Mouse (Mus musculus) gastrocnemius, postnatal 25 days (tissue): ENCODE data around the gene Adamtsl5. TPM values are rescaled to one million over a fixed set of nuclear protein-coding genes. Genes with fewer than 3 reads are reported as not detected.

Experiments
- DNase-seq: peaks from one replicate; pipeline ENCODE4 v3.0.0; 2022
- total RNA-seq, 2 experiments: library from RNA; stranded (reverse); gene quantifications; 1 replicate in 1 of 2; 2 replicates in 1 of 2; pipeline ENCODE4 v1.2.3; 2021

Adamtsl5 gene
- total RNA-seq, 2 experiments from 2014 or later, result 38.8 to 70.8 TPM

DNA sequence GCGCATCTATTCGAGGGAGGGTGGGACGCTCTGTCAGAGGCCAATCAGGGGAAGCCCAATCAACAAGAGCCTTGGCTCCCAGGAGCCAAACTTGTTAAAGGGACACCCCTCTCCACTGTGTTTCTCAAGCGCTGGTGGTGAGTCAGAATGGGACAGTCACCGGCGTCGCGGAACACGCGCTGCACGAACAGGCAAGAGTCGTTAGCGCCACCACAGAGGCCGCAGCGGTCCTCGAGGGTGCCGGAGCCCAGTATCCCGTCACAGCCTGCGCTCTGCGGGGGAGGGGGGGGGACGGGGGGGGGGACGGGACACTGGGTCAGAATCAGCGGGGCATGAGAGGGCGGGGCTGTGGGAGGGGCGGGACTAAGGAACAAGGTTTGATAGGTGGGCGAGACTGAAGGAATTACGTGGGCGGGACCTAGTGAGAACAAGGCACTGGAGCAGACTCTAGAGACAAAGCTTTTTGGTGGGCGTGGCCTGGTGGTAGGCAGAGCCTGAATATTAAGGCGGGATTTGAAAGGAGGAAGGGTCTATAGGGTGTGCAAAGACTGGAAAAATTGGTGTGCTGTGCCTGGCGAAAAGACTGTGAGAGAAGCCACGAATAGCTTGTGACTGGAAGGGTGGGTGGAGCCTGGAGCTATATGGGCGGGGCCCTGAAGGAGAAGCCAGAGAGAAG, 5.3 kb downstream of the Adamtsl5 start:
- DNase-seq, result no peak

DNA sequence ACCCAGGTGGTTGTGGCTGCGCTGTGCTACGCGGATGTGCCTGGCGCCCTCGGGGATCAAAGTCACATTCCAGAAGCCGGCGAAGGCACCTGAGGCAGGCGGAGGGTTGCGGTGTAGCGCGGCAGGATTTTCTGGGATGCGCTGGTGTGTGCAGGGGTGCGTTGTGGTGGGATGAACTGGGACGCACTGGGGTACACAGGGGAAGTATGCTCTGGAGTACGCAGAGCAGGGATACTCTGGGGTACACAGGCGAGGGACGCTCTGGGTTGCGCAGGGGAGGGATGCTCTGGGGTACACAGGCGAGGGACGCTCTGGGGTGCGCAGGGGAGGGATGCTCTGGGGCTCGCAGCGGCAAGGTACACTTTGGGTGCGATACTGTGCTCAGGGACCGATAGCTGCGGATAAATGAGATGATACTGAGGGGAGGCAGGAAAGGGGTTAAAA, 5.9 kb downstream of the Adamtsl5 start:
- no peak for DNase-seq

DNA sequence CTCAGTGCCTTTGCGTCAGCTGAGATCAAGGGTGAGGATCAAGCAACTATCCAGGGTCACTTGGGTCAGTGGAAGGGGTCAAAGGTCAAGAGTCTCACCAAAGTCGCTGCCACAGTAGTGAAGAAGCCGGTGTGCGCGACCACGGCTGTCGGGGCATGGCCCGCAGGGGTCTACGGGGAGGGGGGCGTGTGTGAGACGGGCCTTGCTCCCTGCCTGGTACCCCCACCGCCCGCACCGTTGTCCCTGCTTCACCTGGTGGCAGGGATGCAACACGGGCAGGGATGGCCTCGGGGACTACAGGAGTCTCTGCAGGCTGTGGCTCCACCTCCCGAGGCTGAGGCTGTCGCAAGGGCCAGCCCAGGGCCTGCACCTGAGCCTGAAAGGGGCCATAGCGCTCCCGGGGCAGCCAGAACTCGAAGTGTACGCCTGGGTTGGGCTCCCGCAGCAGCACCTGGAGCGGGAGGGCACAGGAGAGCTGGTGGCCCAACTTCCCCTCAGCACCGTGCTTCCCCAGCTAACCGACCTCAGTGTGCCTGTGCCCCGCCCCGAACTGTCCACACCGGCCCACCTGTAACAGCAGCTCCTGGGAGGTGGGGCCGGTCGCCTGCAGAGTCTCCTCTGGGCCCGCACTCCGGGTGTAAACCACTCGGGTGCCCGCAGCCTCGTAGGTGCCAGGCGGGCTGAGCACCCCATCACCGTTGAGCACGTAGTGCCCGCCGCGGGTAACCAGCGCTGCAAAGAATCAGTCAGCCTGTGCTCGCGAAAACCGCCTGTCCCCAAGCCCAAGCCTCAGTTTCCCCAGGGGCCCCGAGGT, 6.5 kb downstream of the Adamtsl5 start:
- DNase-seq, result no peak

DNA sequence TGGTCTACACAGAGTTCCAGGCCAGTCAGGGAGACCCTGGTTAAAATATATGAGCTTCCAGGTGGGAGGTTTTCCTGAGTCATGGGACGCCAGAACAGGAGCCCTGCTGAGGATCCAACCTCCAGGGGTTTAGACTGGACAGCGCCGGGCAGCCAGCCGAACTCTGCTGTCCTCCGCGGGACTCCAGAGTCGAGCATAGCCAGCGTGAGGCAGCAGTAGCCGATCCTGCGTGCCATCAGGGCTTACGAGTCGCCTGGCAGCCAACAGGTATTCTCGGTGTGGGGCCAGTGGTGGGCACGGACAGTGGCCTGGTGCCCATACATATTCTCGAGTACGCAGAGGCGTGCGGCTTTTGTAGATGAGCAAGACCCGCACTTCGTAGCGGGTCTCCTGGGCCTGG, 7.2 kb downstream of the Adamtsl5 start:
- no peak for DNase-seq

DNA sequence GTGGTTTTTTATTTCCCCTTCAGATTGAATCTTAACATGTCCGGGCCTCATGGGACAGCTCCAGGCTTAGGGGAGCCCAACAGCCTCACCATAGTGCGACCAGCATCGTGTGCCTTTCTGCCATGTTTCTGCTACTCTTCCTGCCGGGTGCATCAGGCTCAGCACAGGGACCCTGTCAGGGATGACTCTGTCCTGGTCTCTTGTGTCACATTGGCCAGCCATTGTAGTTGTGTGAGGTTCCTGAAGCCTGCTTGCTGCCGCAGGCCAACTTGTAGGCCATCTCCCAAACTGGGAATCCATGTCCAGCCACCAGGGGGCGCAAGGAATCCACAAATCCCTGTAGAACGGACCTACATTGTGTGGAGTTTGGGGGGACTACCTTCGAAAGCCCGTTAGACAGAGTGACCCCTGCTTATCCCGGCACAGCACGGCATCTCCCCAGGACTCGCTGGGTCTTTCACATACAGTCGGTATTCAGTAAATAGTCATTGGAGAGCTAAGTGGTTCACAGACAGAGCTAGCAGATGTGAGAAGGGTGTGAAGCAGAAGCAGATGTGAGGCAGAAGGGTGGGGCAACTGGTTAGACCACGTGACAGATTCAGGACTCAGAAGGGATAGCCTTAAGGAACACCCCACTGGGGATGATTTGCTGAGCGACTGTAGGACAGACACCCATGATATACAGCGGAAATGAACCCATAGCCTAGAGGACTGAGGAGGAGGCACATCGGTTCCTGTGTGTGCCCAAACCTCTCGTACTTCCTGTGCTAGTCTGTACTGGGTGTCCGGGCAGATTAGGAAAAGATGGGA, 8.1 kb downstream of the Adamtsl5 start:
- peak; percentile 67 for DNase-seq

DNA sequence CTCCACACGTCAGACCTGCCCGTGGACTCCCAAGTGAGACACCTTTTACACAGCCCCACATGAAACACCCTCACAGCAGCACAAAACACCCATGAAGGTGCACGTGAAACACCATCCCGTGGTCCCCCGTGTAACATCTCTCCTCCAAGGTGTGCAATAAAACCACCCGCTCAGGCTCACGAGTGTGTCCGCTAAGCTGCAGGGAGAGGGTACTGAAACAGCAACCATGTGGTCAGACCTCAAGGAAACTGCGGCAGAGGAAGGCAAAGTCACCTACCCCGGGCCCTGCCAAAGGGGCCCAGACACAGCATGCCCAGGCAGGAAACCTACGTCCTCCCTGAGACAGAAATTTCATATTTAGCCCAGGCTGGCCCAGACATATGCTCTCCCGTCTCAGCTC, 11.9 kb downstream of the Adamtsl5 start:
- DNase-seq, result no peak

DNA sequence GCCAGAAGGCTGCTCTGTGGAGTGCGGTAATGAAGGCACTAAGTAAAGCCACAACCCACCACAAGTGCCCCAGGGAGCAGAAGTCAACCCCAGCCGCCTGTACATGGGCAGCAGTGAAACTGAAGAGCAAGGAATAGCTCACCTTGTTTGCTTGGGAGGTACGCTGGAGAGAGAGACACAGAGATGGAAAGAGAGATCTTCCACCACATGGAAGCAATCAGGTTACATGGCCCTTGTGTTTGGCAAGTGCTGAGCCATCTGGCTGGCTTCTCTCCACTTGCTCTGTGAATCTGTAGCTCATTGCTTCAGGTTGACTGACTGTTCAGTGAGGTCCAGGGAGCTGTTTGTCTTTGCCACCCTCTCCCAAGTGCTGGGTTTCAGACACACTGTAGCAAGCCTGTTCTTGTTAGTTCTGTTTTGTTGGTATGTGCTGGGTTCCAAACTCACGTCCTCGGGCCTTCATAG, 15.7 kb downstream of the Adamtsl5 start:
- no peak for DNase-seq

DNA sequence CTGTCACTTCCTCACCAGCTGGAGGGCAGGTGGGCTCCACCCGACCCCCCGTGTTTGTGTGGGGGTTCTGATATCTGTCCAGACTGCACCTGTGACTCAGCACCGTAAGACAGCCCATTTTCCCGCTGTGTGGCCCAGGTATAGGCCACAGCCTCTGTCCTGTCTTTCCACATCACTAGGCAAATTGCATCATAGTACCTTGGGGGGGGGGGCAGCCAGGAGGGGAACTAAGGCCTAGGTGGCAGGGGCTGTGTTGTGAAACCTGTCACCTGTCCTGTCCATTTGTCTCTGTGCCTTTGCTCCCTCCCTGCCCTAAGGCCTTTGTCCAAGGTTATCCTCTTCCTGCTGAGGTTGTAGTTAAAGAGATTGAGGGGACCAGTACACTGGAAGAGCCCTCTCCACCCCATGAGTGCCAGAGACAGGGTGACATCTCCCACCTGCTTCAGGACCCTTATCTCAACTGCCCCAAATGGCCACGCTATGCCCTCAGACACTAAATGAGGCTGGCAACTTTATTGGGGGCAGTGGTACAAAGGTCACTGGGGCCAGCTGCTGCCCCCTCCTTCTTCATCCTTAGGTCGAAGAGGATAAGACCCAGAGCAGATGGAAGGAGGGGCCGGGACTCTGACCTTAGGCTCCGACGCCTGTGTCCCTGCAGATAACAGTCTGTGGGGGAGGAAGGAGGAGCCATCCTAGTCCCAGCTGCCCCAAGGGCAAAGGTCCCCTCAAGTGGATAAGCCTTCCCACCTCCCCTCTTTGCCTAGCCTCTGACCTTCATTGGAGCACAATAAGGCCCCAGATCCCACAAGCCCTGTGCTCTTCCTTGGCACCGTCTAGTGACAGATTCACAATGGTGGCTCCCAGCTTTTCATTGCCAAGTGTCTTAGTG, 16.3 kb downstream of the Adamtsl5 start:
- no peak for DNase-seq

DNA sequence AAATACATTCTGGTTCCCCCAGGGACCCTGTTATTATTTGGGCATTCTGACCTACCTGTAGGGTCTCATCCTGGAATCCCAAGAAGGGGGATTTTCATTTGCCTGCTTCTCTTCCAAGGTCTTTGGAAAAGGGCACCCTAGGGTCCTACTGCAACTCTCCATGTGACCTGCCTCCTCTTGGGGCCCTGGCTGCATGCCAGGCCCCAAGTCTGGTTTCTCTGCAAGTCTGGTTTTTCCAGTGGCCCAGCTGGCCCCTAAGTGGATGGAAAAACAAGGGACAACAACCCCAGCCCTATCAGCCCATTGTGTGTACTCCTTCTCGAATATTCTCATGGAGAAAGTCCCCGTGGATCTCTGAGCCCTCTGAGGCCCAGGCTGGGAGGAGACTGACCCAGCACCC, 17.3 kb downstream of the Adamtsl5 start:
- no peak for DNase-seq

DNA sequence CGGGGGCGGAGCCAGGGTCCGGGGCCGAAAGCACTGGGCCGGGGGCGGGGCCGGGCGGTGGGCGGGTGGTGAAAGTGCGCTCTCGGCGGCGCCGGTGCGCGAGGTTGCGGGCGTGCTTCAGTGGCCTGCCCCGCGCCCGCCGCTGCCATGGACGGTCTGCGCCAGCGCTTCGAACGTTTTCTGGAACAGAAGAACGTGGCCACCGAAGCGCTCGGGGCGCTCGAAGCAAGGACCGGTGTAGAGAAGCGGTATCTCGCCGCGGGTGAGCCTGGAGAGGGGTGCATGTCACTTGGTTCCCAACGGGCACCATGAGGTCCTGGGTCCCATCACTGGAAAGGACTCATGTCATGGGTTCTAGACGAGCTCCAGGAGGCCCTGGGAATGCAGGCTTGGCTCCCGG, 18.1 kb downstream of the Adamtsl5 start:
- DNase-seq, result no peak

DNA sequence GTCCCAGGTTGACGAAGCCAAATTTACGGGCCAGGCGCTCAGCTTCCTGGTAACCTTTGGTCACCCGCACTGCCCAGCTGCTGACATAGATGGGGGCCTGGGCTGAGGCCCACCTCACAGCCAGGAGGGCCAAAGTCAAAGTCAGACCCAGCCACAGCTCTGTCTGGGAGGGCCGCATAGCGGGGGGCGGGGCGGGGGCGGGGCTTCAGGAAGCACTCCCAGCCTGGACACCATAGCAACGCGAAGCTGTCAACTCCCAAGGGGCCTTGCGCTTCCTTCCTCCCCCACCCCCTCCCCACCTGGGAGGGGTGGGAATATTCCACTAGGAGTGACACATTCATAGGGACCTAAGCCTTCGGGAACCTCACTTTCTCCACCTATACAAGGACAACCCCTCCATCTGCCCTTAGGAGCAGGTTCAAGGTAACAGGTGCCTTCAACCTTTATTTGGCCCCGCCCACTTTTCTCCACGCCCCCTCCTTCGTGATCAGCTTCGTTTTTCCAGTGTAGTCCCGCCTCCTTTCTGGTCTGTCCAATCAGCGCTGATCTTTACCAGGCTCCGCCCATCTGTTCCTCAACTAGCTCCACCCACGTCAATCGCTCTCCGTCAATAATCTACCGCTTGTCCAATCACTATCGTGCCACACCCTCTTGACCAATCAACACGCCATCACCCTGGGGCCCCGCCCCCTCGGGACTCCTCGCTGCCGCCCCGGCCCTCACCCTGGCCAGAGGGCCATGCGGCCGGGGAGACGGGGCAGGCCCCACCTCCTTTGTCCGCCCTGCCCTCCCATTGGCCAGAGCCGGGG, 18.7 kb downstream of the Adamtsl5 start, which contains the start of the genes Pcsk4 and Reep6:
Gene Pcsk4 (minus strand): TSS at position 226 of the 809 bp plus-strand sequence.
Gene Reep6 (plus strand): TSS at position 681 of the 809 bp plus-strand sequence.
- DNase-seq, result peak; percentile 98

DNA sequence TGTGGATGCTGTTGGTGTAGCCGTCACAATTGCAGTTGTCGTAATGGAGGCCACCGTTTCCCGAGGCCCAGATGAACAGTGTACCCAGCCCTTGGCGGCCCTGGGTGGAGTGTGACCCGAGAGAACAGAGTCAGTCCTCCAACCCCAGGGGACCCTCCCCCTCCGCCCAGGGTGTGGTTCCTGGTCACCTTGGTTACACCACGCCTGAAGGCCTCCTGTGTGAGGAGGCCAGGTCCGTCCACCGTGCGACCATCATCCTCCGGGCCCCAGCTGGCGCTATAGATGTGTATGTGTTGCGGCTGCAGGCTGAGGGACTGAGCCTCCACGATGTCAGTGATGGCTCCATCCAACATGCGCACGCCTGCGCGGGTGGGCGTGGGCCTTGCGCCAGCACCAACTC, 23.2 kb downstream of the Adamtsl5 start:
- DNase-seq, result no peak

DNA sequence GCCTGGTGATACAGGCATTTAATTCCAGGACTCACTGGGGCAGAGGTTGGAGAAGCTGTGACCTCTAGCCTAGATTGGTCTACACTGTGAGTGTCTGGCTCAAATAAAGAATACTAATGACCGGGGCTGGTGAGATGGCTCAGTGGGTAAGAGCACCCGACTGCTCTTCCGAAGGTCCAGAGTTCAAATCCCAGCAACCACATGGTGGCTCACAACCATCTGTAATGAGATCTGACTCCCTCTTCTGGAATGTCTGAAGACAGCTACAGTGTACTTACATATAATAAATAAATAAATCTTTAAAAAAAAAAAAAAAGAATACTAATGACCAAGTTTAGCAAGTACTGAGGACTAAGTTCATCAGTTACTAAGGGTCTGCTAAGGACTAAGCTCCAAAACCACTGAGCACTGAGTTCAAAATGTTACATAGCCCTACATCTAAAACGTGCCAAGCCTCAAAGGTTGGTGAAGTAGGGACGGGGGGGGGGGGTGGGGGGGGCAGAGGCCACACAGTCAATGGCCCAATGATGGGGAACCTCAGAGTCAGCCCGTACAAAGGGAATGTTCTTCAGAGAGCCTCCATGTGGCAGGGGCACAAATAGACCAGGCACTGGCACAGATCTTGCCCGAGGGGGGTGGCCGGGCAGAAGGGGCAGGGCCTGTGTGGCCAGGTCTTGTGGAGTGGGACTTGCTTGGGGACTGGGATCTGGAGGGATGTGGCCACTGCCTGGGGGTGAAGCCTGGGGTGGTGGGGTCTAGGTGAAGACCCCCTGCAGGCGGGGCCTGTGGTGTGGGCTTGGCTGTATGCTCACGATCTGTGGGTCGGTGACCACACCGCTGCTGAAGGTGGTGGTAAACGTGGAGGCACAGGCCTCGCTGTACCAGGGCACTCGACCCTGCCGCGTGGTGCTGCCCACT, 23.8 kb downstream of the Adamtsl5 start:
- DNase-seq, result no peak

DNA sequence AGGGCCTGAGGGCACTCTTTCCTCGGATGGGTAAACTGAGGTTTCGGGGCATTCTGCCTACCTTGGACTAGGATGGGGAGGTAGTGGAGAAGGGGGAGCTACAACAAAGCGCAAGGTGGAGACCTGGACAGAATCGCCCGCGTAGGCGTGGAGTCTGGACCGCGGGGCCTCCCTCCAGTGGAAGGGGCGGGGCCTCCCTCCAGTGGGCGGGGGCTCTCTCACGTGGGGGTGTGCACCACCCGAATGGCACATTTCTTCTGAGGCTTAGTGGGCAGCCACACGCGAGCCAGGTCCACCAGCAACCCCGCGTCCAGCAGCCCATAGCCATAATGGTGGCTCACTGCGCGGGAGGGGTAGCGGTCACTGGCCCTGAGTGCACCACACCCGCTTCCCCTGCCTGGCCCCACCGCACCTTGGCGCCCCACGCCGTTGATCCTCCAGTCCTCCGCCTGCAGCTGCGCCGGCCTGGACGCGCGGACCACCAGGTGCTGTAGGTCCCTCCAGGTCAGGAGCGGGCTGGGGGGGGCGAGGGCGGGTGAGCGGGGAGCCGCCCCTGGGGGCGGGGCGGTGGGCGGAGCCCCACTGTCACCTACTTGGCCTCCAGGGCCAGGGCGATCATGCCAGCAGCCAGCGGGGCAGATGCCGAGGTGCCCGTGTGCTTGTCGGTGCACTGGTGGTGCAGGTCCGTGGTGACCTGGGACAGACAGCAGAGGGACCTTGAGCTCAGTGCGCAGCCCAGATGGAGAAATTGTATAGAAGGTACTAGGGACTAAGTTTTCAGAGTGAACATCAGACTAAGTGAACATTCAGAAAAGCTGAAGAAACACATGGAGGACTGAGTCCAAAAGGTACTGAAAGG, 24.7 kb downstream of the Adamtsl5 start:
- DNase-seq, result peak; percentile 76

DNA sequence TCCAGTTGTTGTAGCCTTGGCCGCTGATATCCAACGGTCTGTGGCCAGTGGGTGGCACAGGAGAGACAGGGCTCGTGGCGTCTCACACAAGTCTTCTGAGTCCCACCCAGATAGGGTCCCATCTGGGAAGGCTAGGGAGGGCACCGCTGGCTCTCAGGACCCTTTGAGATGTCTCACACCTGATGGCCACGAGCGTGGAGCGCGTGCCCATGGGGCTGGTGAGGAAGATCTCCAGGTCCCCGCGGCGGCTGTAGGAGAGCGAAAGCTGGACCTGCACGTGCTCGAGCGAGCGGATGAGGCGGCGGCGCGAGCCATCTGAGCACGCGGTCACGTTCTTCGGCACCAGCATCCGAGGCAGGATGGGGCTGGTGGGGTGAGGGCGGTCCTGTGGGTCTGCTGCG, 25.4 kb downstream of the Adamtsl5 start:
- no peak for DNase-seq

DNA sequence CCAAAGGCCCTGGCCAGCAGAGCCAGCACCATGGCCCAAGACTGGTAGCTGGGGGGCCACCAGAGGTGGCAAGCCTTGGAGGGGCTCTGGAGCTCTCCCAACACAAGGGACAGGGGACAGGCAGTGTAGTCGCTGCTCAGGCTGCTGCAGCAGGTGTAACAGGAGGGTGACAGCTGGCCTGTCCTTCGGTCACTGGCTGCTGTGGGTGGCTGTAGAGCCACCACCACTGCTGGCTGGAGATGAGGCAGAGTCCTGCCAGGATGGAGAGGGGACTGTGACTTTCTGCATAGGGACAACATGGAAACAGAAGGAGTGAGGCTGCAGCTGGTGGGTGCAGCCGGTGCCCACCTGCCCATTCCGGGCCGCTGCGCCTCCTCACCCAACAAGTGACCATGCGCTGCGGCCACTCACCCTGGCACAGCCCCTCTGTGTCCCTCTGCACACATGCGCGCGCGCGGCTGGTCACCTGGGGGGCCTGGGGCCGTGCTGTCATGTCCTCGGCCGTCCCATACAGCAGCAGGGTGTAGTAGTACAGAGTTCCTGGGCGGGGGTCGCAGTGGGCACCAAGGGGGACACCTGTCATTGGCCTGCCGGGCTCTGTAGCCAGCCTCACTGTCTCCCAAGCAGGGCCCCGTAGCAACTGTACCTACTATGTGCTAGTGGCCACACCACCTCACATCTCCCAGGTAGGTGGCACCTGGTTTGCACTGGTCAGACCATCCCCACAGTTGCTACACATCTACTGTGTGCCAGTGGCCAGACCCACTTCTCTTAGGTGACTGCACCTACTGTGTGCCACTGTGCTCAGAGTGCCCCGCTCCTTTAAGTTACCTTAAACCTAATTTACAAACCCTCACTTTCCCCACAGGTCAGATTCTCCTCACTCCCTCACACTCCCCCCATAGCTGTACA, 26.3 kb downstream of the Adamtsl5 start:
- no peak for DNase-seq

DNA sequence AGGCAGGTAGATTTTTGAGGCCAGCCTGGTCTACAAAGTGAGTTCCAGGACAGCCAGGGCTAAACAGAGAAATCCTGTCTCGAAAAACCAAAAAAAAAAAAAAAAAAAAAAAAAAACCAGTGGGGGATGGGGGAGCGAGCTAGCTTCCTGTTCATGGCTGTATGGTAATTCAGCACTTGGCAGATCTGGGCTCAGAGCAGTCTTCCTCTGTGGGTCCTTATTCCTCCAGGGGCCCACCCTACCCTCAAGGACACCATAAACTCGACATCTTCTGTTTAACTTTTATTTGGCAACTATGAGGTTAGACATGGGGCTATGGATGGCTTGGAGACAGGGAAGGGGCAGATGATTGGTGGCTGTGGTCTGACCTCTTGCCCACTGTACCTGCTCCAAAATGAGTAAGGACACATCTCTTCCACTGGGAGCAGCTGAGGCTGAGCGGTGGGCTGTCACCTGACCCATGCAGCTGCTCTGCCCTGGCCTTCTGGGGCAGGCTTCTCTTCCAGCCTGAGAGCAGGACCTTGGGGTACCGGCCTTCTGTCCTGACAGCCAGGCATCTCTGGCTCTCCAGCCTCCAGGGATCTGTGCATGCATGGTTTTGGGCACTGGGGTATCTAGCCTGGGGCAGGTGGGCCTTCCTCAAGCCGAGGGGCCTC, 27.1 kb downstream of the Adamtsl5 start:
- DNase-seq, result no peak
